Mouse (Mus musculus): Measurements from ENCODE around the gene Alcam.

Gene Alcam

DNA sequence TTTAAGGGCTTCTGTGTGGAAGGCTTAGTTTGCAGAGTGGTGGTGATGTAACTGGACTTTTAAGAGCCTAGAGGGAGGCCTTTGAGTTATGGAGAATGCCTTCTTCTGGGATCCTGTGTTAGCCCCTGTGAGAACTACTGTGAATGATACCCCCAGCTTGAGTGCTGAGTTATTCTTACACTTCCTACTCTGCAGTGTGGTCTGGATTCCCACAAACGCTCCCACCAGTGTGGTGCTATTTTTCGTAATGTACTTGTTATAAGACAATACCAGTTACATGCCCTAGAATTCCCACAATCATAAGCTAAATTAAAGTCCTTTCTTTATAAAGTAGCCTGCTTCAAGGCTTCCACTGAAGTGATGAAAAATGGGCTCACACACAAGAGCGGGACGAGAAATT lies 87.0 kb downstream of the Alcam start:
- no peak for DNase-seq (ENCODE audit: low read depth)

DNA sequence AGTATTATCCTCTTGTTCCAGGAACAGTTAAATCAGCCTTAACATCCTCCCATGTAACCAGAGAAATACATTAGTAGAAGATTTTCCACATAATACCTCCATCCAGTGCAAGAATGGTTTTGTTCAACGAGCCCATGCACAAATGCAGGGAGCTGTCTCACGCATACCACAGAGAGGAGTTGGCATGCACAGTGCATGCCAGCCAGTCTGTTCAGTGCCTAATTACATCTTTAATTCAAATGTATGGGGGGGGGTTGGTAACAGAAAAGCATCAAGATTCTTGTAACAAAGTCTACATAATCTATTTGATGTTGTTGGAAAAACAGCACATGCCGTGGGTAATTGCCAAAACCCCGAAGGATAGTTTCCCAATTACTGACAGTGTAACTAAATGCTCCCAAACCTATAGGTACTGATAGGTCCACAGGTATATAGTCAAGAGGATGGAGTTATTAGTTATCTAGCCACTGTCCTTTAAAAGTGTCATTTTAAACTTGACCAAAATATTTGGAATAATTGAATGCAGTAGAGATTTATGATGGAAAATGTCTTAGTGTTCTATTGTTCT lies 89.8 kb downstream of the Alcam start:
- DNase-seq (ENCODE audit: low read depth): no peak

DNA sequence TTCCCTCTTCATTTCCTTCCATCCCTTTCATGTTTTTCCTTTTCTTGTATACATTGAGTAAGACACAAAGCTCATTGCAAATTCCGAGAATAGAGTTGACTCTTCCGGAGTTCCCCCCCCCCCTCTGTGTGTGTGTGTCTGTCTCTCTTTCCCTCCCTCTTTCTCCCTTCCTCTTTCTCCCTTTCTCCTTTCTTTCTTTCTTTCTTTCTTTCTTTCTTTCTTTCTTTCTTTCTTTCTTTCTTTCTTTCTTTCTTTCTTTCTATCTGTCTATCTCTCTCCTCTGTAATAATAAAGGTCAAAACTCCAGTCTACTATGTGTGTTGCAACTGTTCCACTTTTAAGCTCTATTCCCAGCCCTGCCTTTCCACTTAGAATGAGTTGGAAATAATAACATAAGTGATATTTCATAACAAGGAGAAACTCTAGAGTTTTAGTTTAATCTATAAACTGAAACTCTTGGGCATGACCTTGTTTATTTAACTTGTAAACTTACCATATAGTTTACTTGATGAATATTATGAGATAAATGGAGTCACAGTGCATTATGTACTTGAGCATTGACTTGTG lies 110.3 kb downstream of the Alcam start:
- DNase-seq (ENCODE audit: low read depth): no peak

DNA sequence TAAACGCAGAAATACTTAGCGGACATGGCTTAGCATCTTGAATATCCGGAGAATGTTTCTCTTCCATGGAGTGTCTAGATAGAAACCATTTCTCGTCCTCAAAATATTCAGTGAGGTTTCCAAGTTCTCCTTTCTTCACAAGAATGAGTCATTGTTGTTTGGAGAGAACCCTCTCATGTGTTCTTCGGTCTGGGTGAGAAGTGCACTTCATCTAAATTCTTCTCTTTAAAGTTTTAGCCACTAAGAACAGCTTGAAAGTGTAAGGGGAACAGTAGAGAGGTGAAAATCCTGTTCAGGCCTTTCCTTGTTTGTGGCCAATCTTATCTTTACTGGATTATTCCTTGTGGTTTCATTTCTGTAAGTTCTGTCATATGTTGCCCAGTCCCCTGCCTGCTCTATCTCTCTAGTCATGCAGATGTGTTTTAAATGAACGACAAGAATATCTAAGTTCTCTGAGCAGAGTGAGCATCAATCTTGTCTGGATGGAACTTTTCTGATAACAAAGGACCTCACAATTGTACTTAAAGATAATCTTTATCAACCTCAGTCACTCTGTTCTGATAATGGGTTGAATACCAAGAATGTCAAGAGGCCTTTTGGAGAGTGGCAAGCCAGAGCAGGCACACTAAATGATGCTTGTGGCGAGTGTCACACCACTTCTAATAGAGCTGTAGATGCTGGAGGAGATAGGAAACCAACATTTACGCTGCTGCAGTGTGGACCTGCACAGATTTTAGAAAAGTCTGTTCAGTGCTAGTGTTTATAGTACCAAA lies 111.0 kb downstream of the Alcam start:
- peak; percentile 33 for DNase-seq (ENCODE audit: low read depth)

DNA sequence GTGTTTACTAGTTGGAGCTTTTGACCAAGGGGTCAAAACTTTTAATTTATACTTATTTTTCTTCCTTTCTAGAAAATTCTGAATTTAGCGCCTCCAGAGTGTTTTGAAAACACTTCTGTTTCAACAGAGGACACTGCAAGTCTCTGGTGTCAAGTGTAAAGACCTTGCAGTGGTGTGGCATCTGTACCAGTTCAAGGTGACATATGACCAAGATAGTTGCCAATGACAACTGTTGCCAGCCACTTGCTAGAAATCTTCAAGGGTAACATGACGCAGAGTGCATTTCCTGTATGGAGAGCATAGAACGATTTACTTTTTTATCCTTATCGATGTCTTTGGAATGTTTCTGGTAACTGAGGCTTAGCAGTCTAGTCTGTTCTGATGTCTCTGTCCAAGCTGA lies 119.8 kb downstream of the Alcam start:
- no peak for DNase-seq (ENCODE audit: low read depth)

DNA sequence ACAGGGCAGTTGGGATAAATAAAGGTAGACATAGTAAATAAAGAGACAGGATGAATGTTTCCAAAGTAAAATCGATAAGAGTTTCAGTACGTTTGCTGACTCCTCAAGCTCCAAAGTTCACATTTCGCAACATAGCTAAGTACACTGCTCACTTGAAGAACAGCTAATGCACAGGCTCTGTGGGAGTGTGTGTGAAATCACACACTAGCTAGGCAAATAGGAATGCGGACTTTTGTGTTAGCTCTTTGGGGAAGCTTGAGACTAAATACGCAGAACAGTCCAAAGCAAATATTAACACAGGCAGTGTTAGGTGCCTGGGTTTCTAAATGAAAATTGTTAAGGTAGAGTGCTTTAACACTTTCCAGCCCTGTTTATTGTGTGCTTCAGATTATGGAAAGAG lies 120.2 kb downstream of the Alcam start:
- peak; percentile 44 for DNase-seq (ENCODE audit: low read depth)

DNA sequence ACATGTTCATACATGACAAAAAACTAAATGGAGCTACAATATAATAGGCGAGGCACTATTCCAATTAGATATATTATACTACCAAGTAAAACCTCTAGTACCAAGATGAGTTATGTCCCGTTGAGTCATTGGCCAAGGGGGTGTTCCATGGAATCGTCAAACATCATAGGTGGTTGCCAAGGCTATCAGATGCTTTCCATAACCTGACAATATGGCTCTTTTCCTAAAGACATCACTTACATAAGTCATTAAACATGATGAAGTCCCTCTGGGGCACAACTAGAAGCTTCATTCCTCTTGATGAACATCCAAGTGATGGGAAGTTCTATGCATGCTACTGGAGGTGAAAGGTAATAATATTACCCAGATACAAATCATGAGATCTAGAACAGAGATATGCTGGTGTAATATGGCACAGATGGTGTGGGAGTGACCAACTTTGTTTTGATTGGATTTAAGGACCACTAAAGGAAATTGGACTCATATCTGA lies 122.5 kb downstream of the Alcam start:
- DNase-seq (ENCODE audit: low read depth): no peak

DNA sequence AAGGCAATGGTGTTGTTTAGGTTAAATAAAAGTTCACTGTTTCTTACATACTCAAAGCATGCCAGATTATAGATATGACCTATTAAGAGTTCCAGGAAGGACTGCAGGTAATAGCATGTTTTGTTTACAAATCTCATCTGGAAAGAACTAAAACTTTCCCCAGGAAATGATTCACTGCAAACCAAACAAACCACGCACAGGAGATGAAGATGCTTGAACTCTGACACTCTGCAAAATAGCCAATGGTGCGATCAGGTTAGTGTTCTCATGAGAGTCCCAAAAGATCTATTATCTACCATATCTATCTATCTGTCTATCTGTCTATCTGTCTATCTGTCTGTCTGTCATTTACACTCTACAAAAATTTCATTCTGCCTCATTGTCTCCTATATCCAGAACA lies 124.5 kb downstream of the Alcam start:
- no peak for DNase-seq (ENCODE audit: low read depth)

DNA sequence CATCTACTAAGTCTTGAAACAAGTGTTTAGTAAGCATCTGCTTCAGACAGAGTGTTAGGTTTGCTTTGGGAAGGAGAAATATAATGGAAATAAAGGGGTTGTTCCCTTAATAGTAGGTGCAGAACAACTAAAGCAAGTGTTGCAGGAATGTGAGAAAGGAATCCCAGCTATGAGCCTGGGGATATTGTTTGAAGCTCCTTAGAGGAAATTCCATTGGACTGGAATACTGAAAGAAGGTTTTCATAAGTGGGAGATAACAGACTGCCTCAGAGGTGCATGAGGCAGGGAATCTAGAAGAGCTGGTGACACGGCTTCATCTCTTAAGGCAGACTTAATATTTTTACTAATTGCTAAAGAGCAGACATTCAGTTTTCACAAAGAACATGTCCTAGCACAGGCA lies 134.6 kb downstream of the Alcam start:
- no peak for DNase-seq (ENCODE audit: low read depth)

DNA sequence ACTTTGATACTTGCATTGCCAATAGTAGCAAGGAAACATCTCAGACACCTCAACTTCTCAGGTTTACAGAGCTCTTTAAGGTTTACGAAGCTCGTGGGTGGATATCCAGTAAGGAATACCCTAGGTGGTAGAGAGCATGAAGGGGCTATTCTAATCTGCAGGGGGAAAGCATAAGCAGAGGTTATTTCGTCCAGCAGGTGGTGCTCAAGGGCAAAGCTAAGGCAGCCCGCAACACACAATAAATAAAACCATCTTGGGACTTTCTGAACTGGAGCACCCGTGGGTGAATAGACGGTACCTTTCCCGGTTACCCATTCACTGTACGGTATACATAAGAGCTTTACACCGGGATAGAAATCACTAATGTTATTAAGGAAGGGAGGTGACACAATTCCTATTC lies 142.8 kb downstream of the Alcam start:
- peak; percentile 86 for DNase-seq (ENCODE audit: low read depth)

DNA sequence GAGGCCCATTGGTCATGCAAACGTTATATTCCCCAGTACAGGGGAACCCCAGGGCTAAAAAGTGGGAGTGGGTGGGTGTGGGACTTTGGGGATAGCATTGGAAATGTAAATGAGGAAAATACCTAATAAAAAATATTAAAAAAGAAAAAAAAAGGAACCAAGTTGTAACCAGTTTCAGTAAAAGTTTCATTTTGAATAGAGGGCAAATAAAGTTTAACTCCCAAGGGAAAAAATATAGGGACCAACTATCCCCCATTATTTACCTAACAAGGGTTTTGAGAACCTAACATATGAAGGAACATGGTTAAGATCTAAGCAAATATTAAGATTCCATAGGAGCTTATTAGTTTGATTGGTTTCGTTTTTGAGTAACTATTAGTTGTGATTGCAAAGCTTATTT lies 146.9 kb downstream of the Alcam start:
- DNase-seq (ENCODE audit: low read depth): no peak

DNA sequence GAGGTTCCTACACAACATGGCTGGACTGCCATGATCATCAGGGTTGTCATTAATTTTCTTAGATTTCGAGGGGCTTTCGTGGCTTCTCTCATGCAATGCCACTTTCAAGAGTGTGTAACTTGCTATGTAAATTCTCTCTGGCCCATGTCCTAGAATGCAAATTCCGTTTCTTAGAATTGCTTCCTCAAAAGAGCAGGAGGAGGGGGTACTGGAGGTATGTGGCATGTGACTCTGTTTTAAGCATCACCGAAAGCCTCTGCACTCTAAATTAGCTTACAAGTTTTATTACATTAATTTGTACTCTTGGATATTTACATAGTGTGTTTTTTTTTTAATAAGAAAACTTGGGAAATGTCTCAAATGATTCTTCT lies 150.4 kb downstream of the Alcam start:
- DNase-seq (ENCODE audit: low read depth): no peak

DNA sequence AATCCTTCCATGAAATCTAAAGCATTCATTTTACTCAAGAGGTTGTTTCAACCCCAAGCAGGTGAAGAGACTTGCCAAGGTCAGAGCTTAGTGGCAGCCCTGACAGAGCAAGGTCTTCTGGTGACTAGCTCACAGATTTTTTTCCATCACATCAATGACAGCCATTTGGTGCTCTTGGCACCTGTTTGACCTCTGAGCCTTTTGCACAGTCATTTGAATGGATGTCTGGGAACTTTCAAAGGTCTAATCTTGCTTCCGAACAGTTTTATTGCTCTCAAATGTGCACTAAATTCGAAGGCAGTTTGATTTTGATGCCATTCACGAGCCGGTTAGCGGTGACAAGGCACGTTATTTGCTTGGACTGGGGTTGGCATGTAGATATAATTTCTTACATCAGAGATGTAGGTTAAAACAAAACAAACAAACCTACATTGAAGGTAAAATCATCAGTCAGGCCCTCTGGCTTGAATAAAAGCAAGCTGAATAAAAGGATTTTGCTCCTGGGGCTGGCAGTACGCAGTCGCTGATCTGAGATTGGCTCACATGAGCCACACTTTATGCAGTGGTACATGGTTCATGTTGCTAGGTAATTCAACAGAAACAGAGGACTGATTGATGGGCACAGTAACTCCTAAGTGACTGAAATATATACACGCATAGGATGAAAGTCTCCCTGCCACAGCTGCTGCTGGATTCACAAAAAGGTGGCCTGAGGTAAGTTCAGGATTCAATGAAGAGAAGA lies 150.9 kb downstream of the Alcam start:
- DNase-seq (ENCODE audit: low read depth): no peak

DNA sequence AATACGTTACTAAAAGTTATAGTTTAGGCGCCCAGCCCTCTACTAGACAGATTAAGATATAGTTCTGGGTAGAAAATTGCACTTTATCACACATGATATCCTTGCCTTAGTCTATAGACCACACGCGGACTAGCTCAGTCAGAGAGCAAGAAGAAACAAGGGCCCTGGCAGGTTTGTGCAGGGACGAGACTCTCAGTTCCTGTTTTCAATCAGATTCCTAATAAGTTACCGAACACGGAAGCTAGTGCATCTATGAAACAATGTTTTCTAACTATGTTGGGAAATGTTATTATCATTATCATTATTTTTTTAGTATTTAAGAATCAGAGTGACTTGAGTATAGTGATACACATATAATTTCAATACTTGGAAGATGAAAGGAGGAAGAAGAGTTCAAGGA lies 152.1 kb downstream of the Alcam start:
- no peak for DNase-seq (ENCODE audit: low read depth)

DNA sequence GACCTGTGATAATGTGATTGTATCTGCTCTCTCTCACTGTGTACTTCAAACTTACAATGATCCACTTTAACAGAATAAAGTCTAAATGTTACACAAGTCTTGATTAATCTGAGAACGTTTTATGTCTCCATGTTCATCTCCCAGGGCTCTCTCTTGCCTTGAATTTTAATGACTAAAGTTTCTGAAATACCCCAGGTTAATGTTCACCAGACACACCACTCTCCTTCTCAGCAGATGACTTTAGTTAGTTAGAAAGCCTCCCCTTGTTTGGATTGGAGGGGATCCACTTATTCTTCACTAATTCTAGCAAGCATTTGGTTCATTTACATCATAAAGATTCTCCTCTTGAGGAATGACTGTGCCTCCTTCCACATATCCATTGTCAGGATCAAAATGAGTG lies 157.5 kb downstream of the Alcam start:
- no peak for DNase-seq (ENCODE audit: low read depth)

DNA sequence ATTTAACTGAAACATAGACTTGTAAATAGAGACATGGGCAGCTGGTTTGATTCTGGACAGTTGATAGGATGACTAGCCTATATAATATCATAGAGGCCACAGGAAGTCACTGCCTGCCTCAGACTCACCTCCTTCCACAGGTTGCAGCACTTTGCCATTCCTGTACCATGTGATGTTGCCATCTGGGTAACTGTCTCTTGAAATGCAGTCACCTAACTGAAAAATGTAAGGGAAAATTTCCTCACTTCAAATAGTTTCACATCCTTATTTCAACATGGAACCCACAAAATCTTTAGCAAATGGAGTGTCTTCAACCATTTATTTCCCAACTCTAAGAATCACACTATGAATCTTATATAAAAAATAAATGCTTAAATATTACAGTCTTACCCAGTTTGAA lies 158.3 kb downstream of the Alcam start:
- no peak for DNase-seq (ENCODE audit: low read depth)

DNA sequence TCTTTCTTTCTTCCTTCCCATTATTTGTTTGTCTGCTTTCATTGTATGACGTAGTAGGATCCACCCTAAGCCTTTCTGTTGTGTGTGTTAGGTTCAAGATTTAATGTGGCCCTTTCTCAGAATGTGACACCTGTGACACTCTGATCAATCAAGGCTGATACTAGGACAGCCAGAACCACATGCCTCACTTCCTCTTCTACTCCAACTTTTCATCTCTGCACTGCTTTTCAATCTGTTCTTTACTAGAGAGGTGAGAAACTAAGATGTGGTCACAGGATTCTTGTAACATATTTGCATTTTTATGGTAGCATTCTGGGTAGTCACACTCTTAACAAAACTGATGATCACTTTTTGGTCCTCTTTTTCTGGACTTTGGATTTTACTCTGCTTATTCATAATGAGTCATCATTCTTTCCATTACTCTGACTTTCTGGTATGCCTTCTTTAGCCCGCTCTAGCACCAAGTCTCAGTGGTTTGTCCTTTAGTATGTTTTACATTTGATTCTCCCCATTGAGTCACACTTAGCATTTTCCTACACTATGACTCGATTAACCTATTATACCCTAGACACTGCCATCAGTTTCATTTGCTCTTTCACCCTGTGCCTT lies 161.3 kb downstream of the Alcam start:
- peak; percentile 59 for DNase-seq (ENCODE audit: low read depth)

DNA sequence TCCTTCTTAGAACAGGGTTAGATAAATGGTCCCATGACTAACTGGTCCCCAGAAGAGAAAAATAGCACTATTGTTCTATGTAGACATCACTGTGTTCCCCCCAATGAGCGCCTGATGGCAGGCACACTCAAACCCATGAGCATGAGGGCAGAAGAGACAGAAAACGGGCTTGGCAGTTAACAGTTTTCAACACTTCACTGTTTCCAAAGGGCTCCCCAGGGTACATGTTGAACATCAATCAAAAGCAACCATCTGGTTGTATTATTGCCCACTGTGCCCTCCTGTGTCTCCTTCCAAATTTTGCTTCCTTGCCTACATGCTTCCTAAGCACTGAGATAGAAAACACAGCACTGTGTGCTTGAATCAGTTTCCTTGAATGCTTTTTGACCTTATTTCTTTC lies 173.7 kb downstream of the Alcam start:
- DNase-seq (ENCODE audit: low read depth): no peak

DNA sequence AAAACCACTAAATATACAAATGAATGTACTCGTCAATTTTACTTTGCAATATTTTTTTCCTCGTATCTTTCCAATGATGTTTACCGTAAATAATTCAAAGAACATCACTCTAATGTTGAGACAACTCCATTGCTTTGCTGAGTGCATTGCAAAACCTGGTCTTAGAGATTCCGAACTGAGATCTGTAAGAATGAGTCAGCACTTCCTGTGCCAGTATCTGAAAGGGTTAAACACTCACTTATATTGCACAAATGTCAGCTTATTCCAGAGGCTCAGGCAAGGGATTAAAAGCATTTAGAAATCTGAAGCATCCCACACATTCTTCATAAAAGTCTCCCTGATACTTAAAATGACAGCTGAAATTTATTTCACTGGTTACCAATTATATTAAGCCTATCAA lies 188.8 kb downstream of the Alcam start:
- peak; percentile 8 for DNase-seq (ENCODE audit: low read depth)

DNA sequence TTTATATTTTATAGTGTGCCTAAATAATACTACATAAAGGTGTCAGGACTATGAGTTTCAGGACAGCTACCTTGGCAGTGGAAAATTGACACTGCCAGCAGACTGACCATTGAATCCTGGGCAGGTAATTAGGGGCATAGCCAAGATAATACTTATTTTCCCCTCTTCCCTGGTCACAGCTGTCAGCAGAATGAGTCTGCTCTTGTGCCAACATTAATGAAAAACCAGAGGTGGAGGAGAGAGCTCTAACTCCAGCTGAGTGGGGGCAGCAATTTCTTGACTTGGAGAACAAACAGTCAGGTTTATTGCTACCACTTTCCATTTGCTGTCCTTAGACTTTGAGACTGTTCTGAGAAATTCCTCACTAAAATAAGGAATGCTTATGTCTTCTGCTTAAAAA lies 190.1 kb downstream of the Alcam start:
- DNase-seq (ENCODE audit: low read depth): no peak

DNA sequence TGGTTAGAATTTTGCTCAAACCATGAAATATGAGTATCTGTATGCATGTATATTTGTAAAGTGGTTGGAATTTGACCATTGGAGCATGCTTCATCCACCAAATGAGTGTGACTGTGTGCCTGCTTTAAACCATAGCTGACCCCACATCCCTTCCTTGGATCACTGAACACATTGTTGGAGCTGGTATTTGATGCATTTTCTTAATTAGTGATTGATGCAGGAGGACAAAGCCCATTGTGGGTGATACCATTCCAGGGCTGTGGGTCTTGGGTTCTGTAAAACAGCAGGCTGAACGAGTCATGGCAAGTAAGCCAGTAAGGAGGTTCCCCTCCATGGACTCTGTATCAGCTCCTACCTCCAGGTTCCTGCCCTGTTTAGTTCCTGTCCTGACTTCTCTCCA lies 191.3 kb downstream of the Alcam start:
- DNase-seq (ENCODE audit: low read depth): no peak

DNA sequence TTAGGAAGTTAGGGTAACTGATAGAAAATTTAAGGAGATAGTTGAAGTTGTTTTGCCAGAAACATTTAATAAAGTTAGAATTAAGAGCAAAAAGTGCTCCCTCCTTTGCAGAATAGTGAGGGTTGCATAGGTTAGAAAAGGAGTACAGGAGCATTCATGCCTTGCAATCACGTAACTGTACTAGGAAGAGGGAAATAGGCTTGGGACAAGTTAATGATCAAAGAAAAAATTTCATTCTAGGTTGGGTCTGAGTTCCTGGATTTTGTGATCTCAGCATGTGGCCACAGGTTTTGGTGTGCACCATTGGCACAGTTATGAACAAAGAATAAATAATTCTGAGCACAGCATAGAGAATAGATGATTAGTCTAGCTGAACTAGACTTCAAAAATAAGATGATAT lies 192.1 kb downstream of the Alcam start:
- DNase-seq (ENCODE audit: low read depth): no peak

DNA sequence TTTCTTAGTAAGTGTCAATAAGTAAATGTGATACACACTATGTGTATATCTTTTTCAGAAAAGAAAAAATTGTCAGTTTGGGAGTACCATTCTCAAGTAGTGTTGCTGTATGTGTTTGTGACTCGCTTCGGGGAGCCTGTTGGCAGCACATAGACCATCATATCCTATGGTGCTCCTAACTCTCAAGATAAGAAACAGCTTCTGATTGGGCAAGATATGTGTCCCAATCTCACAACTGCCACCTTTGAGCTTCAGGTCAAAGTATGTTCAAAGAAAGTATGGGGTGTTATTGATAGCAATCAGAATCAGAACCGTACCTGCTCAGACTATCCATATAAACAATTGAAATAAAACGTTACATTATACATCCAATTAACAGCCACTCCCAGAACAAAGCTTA lies 202.9 kb downstream of the Alcam start:
- no peak for DNase-seq (ENCODE audit: low read depth)

Data from NIH3T3 (cell line).